Mouse (Mus musculus) myocyte (in vitro differentiated cells): Measurements from ENCODE around the gene Klf3.

Source experiments
- CEBPB ChIP-seq: IDR thresholded peaks from 2 replicates; pipeline ENCODE4 v1.6.1; 2011; ENCODE audit warnings: mild to moderate bottlenecking, moderate library complexity; ENCODE audit not compliant: poor library complexity, insufficient read depth, severe bottlenecking
- E2F4 ChIP-seq: IDR thresholded peaks from one replicate; pipeline ENCODE4 v1.6.1; 2011; ENCODE audit warnings: mild to moderate bottlenecking, control low read depth, moderate library complexity; ENCODE audit not compliant: insufficient read depth
- MAX ChIP-seq: IDR thresholded peaks from one replicate; pipeline ENCODE4 v1.6.1; 2011; ENCODE audit warnings: low read depth, mild to moderate bottlenecking, control low read depth
- MYOD1 ChIP-seq, 3 experiments: IDR thresholded peaks; one replicate each; pipeline ENCODE4 v1.6.1; 2011; ENCODE audit warnings: control low read depth in 2 of 3, low read depth in 2 of 3, mild to moderate bottlenecking in 2 of 3, moderate library complexity in 1 of 3; ENCODE audit not compliant: insufficient read length in 2 of 3, control insufficient read depth in 1 of 3
- MYOG ChIP-seq, 3 experiments: IDR thresholded peaks; one replicate each; pipeline ENCODE4 v1.6.1; 2011; ENCODE audit warnings: control low read depth in 2 of 3, low read depth in 2 of 3, mild to moderate bottlenecking in 2 of 3; ENCODE audit not compliant: insufficient read length in 2 of 3, control insufficient read depth in 1 of 3, insufficient read depth in 1 of 3
- POLR2A ChIP-seq: IDR thresholded peaks from one replicate; pipeline ENCODE4 v1.6.1; 2011; ENCODE audit warnings: low read depth, mild to moderate bottlenecking, control low read depth, moderate library complexity; ENCODE audit not compliant: insufficient read length
- POLR2AphosphoS2 ChIP-seq: IDR thresholded peaks from one replicate; pipeline ENCODE4 v1.6.1; 2011; ENCODE audit warnings: low read depth, control low read depth; ENCODE audit not compliant: insufficient read length
- REST ChIP-seq: IDR thresholded peaks from one replicate; pipeline ENCODE4 v1.6.1; 2011; ENCODE audit warnings: mild to moderate bottlenecking, control low read depth, moderate library complexity; ENCODE audit not compliant: insufficient read depth, insufficient read length
- SRF ChIP-seq: IDR thresholded peaks from one replicate; pipeline ENCODE4 v1.6.1; 2011; ENCODE audit warnings: low read depth; ENCODE audit not compliant: control insufficient read depth, insufficient read length
- TCF12 ChIP-seq: IDR thresholded peaks from one replicate; pipeline ENCODE4 v1.6.1; 2011; ENCODE audit warnings: mild to moderate bottlenecking, control low read depth; ENCODE audit not compliant: poor library complexity, insufficient read depth, severe bottlenecking
- TCF3 ChIP-seq: IDR thresholded peaks from one replicate; pipeline ENCODE4 v1.6.1; 2011; ENCODE audit warnings: low read depth, control low read depth; ENCODE audit not compliant: insufficient read length
- USF1 ChIP-seq: IDR thresholded peaks from one replicate; pipeline ENCODE4 v1.6.1; 2011; ENCODE audit warnings: low read depth, mild to moderate bottlenecking, control low read depth, moderate library complexity

DNA sequence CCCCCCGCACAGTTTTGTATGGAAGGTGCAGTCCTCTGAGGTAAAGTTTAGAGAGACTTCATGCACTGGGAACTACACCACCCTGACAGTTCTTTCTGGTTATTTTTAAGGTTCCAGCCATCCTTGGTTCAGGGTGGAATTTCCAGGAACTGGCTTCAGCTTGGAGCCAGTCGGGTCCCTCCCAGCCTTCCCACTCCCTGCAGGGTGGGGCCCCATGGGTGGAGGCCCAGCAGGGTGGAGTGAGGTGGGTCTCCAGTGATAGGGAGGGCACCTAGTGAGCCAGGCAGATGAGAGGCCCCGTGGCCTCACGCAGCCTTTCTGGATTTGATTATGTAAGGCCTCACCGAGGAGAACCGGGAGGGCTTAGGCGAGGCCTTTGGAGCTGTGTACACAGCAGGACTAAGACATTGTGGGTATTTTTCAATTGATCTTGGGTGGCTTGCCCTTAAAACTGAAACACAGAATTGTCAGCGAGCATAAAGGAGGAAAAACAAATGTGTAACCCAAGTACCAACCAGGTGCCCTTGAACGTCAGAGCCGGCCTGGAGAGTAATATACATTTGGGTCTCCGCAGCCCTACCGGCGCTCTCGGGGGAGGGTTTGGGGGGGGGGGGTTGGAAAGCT, 8.4 kb downstream of the Klf3 start:
- TF ChIP-seq MYOG (IDR thresholded peaks at IDR 0.05; ENCODE audit: control insufficient read depth in 1 of 3, insufficient read depth in 1 of 3, insufficient read length in 2 of 3, low read depth in 2 of 3): no peak
- TF ChIP-seq POLR2AphosphoS2: peak; percentile 68
- TF ChIP-seq CEBPB: no peak
- peak; percentile 30 for TF ChIP-seq POLR2A
- TF ChIP-seq USF1: no peak
- TF ChIP-seq TCF3: no peak
- TF ChIP-seq MYOD1 (IDR thresholded peaks at IDR 0.05; ENCODE audit: control insufficient read depth in 1 of 3, insufficient read length in 2 of 3, low read depth in 2 of 3): no peak
- no peak for TF ChIP-seq MAX
- TF ChIP-seq E2F4: no peak
- no peak for TF ChIP-seq TCF12
- no peak for TF ChIP-seq SRF
- TF ChIP-seq REST: no peak
